Mouse (Mus musculus) heart, embryonic 15.5 days (tissue): ENCODE data around the gene Nbeal1. TPM values are rescaled to one million over a fixed set of nuclear protein-coding genes. Genes with fewer than 3 reads are reported as not detected.

ENCODE experiments used
- ATAC-seq: fragments of 200-750 bp; cut with Nextera tagmentation; replicated peaks from 2 replicates; pipeline ENCODE4 v1.8.0; 2017; ENCODE audit warnings: low read depth, moderate TSS enrichment; ENCODE audit not compliant: insufficient number of reproducible peaks, insufficient read depth, low FRiP score
- H3K27ac ChIP-seq: fragments of 300-500 bp; sonication (generic); 2 replicates; pipeline ENCODE4 v1.5.1; 2015; ENCODE audit warnings: mild to moderate bottlenecking, inconsistent platforms
- H3K27me3 ChIP-seq: fragments of 300-500 bp; sonication (generic); 2 replicates; pipeline ENCODE4 v1.6.1; 2015; ENCODE audit warnings: inconsistent platforms
- H3K36me3 ChIP-seq: fragments of 300-500 bp; sonication (generic); 2 replicates; pipeline ENCODE4 v1.6.1; 2015; ENCODE audit warnings: mild to moderate bottlenecking, inconsistent platforms
- H3K4me1 ChIP-seq: fragments of 300-500 bp; sonication (generic); replicated peaks from 2 replicates; pipeline ENCODE4 v1.6.1; 2015; ENCODE audit warnings: inconsistent platforms
- H3K4me2 ChIP-seq: fragments of 300-500 bp; sonication (generic); 2 replicates; pipeline ENCODE4 v1.6.1; 2015; ENCODE audit warnings: inconsistent platforms, mild to moderate bottlenecking, moderate library complexity
- H3K4me3 ChIP-seq: fragments of 300-500 bp; sonication (generic); 2 replicates; pipeline ENCODE4 v1.5.1; 2015; ENCODE audit warnings: mild to moderate bottlenecking, inconsistent platforms
- H3K9ac ChIP-seq: fragments of 300-500 bp; sonication (generic); 2 replicates; pipeline ENCODE4 v1.6.1; 2015; ENCODE audit warnings: mild to moderate bottlenecking, inconsistent platforms
- H3K9me3 ChIP-seq: fragments of 300-500 bp; sonication (generic); replicated peaks from 2 replicates; pipeline ENCODE4 v1.6.1; 2016; ENCODE audit warnings: inconsistent platforms
- WGBS: fragments of 180-500 bp; shearing (Covaris S2); methylation state at CpG from one replicate; pipeline ENCODE4 v1.1.7; 2015; ENCODE audit warnings: mixed read lengths; 5-methylcytosine and 5-hydroxymethylcytosine counted together
- polyA plus RNA-seq: library from polyadenylated mRNA; unstranded; fragments of >200 nt; fragmentation: Nextera tagmentation; extraction: Ambion mirVana; gene quantifications from 2 replicates; pipeline ENCODE4 v1.2.1, GENCODE M21; 2015

Gene Nbeal1
- polyA plus RNA-seq, 1 experiment from 2014 or later: 6.8 TPM

- H3K27ac ChIP-seq: no peak overlapping the region
- no peak overlapping the region for H3K9ac ChIP-seq
- H3K27me3 ChIP-seq: no peaks in the 10 kb centered on the region
- H3K36me3 ChIP-seq: no peaks in the 10 kb centered on the region
- 0 out of 2 replicates have a peak, but pooled peaks cover 2% of the 10 kb centered on the region for H3K4me1 ChIP-seq
- H3K4me3 ChIP-seq: no peak overlapping the region
- no peaks in the 10 kb centered on the region for H3K9me3 ChIP-seq
- no peak for ATAC-seq
- H3K4me2 ChIP-seq: no peak overlapping the region
These were observed 8.1 kb downstream of the Nbeal1 start for GRCm38 (mm10) chr1:60188454-60188853.

- no peaks in the 10 kb centered on the region for H3K27me3 ChIP-seq
- no peak overlapping the region for H3K9ac ChIP-seq
- WGBS: 71% methylated on average over 3 of the region's 3 CpGs
- ATAC-seq: no peak
- no peaks in the 10 kb centered on the region for H3K4me1 ChIP-seq
- peaks cover 29% of the 10 kb centered on the region for H3K36me3 ChIP-seq
- H3K4me2 ChIP-seq: no peak overlapping the region
- no peak overlapping the region for H3K27ac ChIP-seq
- H3K9me3 ChIP-seq: no peaks in the 10 kb centered on the region
- no peak overlapping the region for H3K4me3 ChIP-seq
These were observed 16.4 kb downstream of the Nbeal1 start for GRCm38 (mm10) chr1:60196813-60197212.

GRCm38 (mm10) chr1:60199006-60199405 lies 18.6 kb downstream of the Nbeal1 start:
- H3K9ac ChIP-seq: no peak overlapping the region
- H3K4me1 ChIP-seq: no peaks in the 10 kb centered on the region
- H3K4me2 ChIP-seq: no peak overlapping the region
- H3K9me3 ChIP-seq: no peaks in the 10 kb centered on the region
- H3K36me3 ChIP-seq: peaks cover 51% of the 10 kb centered on the region
- no peaks in the 10 kb centered on the region for H3K27me3 ChIP-seq
- H3K27ac ChIP-seq: no peak overlapping the region
- ATAC-seq: no peak
- WGBS: 67% methylated on average over 4 of the region's 4 CpGs
- no peak overlapping the region for H3K4me3 ChIP-seq

DNA sequence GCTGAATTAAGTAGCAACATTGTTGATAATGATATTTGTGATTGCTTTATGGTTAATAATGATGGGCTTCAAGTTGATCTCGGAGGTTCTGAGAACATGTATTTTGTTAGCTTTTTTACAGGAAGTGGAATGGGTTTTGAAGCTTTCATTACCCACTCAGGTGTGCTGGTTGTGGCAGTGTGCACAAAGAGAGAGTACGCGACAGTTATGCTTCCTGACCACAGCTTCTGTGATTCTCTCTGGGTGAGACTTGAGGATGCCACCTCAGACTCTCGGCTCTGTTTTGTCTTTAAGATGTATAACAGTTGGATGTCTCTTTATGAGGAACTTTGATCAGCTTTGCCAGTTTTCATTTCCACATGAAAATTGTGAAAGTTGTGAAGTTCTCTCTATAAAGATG lies 55.9 kb downstream of the Nbeal1 start:
- Histone ChIP-seq H3K9me3 (no peaks in the 10 kb centered on the region), H3K4me3 (no peak overlapping the region), H3K4me2 (no peak overlapping the region), H3K27me3 (no peaks in the 10 kb centered on the region), H3K4me1 (no peaks in the 10 kb centered on the region), H3K36me3 (peaks cover 31% of the 10 kb centered on the region), H3K9ac (no peak overlapping the region), H3K27ac (no peak overlapping the region)
- ATAC-seq: no peak
- WGBS: 85% methylated on average over 4 of the region's 4 CpGs

DNA sequence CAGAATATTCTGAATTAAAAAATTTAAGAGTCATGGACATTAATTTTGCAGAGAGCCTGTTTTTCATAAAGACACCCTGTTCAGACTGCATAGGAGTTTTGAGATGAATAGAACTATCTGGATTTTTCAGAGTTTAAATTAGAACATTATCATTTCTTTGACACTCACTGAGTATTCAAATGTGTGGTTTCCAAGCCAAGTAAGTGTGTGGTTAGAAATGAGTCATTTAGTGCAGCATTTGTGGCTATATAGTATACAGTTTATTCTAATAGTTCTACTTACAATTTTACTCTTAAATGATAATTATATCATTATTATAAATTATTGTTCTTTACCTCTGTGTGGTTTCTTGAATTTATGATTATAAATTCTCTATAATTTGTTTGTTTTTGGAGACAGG lies 60.0 kb downstream of the Nbeal1 start:
- no peak overlapping the region for H3K4me2 ChIP-seq
- no peaks in the 10 kb centered on the region for H3K9me3 ChIP-seq
- H3K4me3 ChIP-seq: no peak overlapping the region
- no peak overlapping the region for H3K27ac ChIP-seq
- H3K9ac ChIP-seq: no peak overlapping the region
- no peak for ATAC-seq
- peaks cover 30% of the 10 kb centered on the region for H3K36me3 ChIP-seq
- H3K4me1 ChIP-seq: no peaks in the 10 kb centered on the region
- no peaks in the 10 kb centered on the region for H3K27me3 ChIP-seq

- H3K9ac ChIP-seq: no peak overlapping the region
- no peak overlapping the region for H3K4me3 ChIP-seq
- WGBS: 90% methylated on average over 3 of the region's 3 CpGs
- no peak overlapping the region for H3K4me2 ChIP-seq
- no peak for ATAC-seq
- H3K27ac ChIP-seq: no peak overlapping the region
- peaks cover 56% of the 10 kb centered on the region for H3K36me3 ChIP-seq
- H3K9me3 ChIP-seq: no peaks in the 10 kb centered on the region
- H3K27me3 ChIP-seq: no peaks in the 10 kb centered on the region
- H3K4me1 ChIP-seq: no peaks in the 10 kb centered on the region
These were observed 87.7 kb downstream of the Nbeal1 start for GRCm38 (mm10) chr1:60268113-60268512.

DNA sequence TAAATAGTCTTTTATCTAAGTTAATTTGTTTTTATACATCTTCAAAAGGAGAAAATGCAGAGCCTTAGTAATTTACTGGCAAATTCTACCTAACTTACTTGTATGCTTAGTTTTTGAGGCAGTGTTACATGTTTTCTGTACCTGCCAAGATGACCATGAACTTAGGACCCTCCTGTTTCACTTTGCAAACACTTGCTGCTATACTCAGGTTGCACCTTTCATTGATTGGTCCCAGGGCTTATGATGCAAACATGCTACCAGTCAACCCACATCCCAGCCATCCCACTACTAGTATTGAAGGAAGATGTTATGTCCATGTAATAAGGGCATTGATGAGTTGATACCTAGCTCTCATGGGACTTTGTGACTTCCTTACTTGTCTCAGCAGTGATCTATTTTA lies 88.9 kb downstream of the Nbeal1 start:
- Histone ChIP-seq H3K4me1 (no peaks in the 10 kb centered on the region), H3K27ac (no peak overlapping the region), H3K27me3 (no peaks in the 10 kb centered on the region), H3K9ac (no peak overlapping the region), H3K4me3 (no peak overlapping the region), H3K4me2 (no peak overlapping the region), H3K9me3 (no peaks in the 10 kb centered on the region), H3K36me3 (peaks cover 44% of the 10 kb centered on the region)
- no peak for ATAC-seq

DNA sequence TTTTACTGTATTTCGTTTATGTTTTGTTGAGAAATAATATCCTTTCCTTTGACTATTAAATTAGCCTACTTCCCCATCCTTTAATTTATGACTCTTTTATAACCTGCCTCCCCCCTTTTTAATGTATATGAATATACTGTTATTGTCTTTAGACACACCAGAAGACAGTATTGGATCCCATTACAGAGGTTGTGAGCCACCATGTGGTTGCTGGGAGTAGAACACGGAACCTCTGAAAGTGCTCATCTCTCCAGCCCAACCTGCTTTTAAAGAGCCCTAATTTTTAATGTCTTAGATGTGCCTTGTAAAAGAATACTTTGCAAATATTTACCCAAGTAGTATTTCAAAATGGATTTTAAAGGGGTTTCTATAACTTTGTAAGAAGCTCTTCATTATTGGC lies 92.1 kb downstream of the Nbeal1 start:
- ATAC-seq: no peak

GRCm38 (mm10) chr1:60293921-60294320 lies 113.5 kb downstream of the Nbeal1 start:
- Histone ChIP-seq H3K9ac (no peak overlapping the region), H3K4me1 (no peaks in the 10 kb centered on the region), H3K4me3 (no peak overlapping the region), H3K4me2 (no peak overlapping the region), H3K9me3 (no peaks in the 10 kb centered on the region), H3K27me3 (no peaks in the 10 kb centered on the region), H3K27ac (no peak overlapping the region), H3K36me3 (peaks cover 47% of the 10 kb centered on the region)
- WGBS: 82% methylated on average over 1 of the region's 1 CpGs
- no peak for ATAC-seq

More for the DNA sequence above, 92.1 kb downstream of the Nbeal1 start:
- Histone ChIP-seq H3K27me3 (no peaks in the 10 kb centered on the region), H3K4me1 (no peaks in the 10 kb centered on the region), H3K4me3 (no peak overlapping the region), H3K27ac (no peak overlapping the region), H3K4me2 (no peak overlapping the region), H3K9me3 (no peaks in the 10 kb centered on the region), H3K36me3 (peaks cover 43% of the 10 kb centered on the region), H3K9ac (no peak overlapping the region)
- WGBS: 64% methylated on average over 2 of the region's 2 CpGs

GRCm38 (mm10) chr1:60342808-60343629 lies 162.6 kb downstream of the Nbeal1 start, which contains the start of gene Cyp20a1:
Gene Cyp20a1 (plus strand): TSS chr1:60343323.
- peaks cover 14% of the 10 kb centered on the region for H3K36me3 ChIP-seq
- peak within 1 kb of the TSS; percentile 75 for H3K9ac ChIP-seq
- H3K4me3 ChIP-seq: peak within 1 kb of the TSS; percentile 87
- H3K27ac ChIP-seq: peak within 1 kb of the TSS; percentile 98
- peak within 1 kb of the TSS; percentile 70 for H3K4me2 ChIP-seq
- WGBS: 2% methylated on average over 60 of the region's 60 CpGs
- H3K27me3 ChIP-seq: no peaks in the 10 kb centered on the region
- H3K4me1 ChIP-seq: peaks cover 17% of the 10 kb centered on the region
- no peaks in the 10 kb centered on the region for H3K9me3 ChIP-seq
- peak; percentile 96 for ATAC-seq

- Histone ChIP-seq H3K9me3 (no peaks in the 10 kb centered on the region), H3K27ac (peak overlapping the region; percentile 98), H3K4me2 (peak overlapping the region; percentile 70), H3K27me3 (no peaks in the 10 kb centered on the region), H3K4me3 (peak overlapping the region; percentile 87), H3K4me1 (peaks cover 17% of the 10 kb centered on the region), H3K9ac (peak overlapping the region; percentile 75), H3K36me3 (peaks cover 10% of the 10 kb centered on the region; the same call in 1 of the 2 replicates)
- ATAC-seq: no peak
- WGBS: 10% methylated on average over 14 of the region's 14 CpGs
These were observed 163.4 kb downstream of the Nbeal1 start for GRCm38 (mm10) chr1:60343630-60344455.
